In the genomic region with DNA sequence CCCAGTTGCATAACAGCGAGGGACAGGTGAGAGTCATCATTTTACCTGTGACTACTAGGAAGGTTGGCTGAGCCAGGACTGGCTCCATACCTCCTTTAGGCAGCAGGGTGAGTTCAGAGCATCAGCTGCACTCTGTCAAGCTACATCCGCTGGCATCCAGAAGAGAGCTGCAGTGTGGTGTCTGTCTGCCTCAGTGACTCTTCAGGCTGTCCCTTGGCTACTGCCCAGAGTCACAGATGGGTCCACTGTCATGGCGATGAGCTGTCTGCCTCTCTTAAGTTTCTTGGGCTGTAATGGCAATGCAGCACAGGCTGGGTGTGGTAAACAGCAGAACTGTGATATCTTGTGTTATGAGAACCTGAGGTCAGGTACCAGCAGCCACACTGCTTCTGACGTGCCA, we compare ENCODE assay signal across 15 mouse cellular contexts. TPM values are rescaled to one million over a fixed set of nuclear protein-coding genes. Genes with fewer than 3 reads are reported as not detected.
DNase-seq lines count a peak whose midpoint lies in the region; TF ChIP-seq lines count a peak whose summit lies in the region.
"Had no signal": no experiment of that assay in that cellular context is flagged by ENCODE, and none has a peak within 500 bp of the region (broad histone marks: within the 10 kb centered on the region; RNA-seq: fewer than 3 reads in every experiment).

No protein-coding gene starts in this region.

- TF ChIP-seq CTCF in brain, embryonic 14.5 days (IDR thresholded peaks at IDR 0.05; ENCODE audit: borderline replicate concordance, extremely low read depth, insufficient read depth, insufficient read length), result no peak

- TF ChIP-seq POLR2A in brain, embryonic 14.5 days (IDR thresholded peaks at IDR 0.05; ENCODE audit: borderline replicate concordance, extremely low read depth, insufficient read depth, insufficient read length, poor library complexity, severe bottlenecking), result no peak

- peak; percentile 41 to 74 for DNase-seq in cerebellum, postnatal 4 days (ENCODE audit: low spot score in 2 of 2)
- DNase-seq in cerebellum, adult 9-10 months, result no peak
- DNase-seq in left cerebral cortex, postnatal 4 days, result peak; percentile 90
- no peak for DNase-seq in left cerebral cortex, postnatal 25 days (ENCODE audit: low spot score in 2 of 2)
- peak; percentile 17 for DNase-seq in brain, adult 2 months (ENCODE audit: low read depth, low spot score)
- peak; percentile 41 for DNase-seq in brain, embryonic 14.5 days (ENCODE audit: low read depth)
- DNase-seq in adrenal gland, adult (ENCODE audit: inconsistent age in 2 of 2, low spot score in 1 of 2), result no peak
- DNase-seq: adrenal gland, adult 8-10 months; adrenal gland, postnatal 36 days; cerebellum, adult 8-10 months; gastrocnemius, postnatal 14 days; heart, adult 2 months; heart, postnatal 14 days; kidney, adult 11 months; kidney, adult 9 months had no signal

- intact Hi-C loops in left cerebral cortex, postnatal 4 days (cut with DNase I), result no loop called here
- intact Hi-C loops in left cerebral cortex, postnatal 25 days (cut with DNase I), result no loop called here

RNA-seq across cellular contexts. Expression of a gene that starts 16.1 kb away (rescaled TPM):
- 10 to 100 TPM in 1 of 2 experiments, 1 to 10 TPM in 1; 9.3 to 11.5 TPM for total RNA-seq in left cerebral cortex, postnatal 4 days (2021)
- total RNA-seq in left cerebral cortex, postnatal 25 days (2021), result 1 to 10 TPM; 6.8 to 7.6 TPM
- polyA plus RNA-seq in brain, embryonic 14.5 days (2012; rRNA removed), result 16.6 and 24.4 TPM in 2 replicates

Comparison
In these comparisons a context has a peak if more than half of its experiments do, and no peak if none do; other contexts are left out.
1. DNase-seq: peak in cerebellum, postnatal 4 days (2 of 2), left cerebral cortex, postnatal 4 days (single experiment), brain, adult 2 months (single experiment) and brain, embryonic 14.5 days (single experiment); none in cerebellum, adult 9-10 months (single experiment), left cerebral cortex, postnatal 25 days (0 of 2) and adrenal gland, adult (0 of 2).